Mouse (Mus musculus): ENCODE results near the gene Srpk2.

GRCm38 (mm10) chr5:23490797-23491196 lies 193.6 kb downstream of the Srpk2 start:
- TF ChIP-seq POLR2A (IDR thresholded peaks at IDR 0.05; ENCODE audit: low read depth, low read length), result no peak
- TF ChIP-seq CTCF (IDR thresholded peaks at IDR 0.05; ENCODE audit: extremely low read depth, insufficient read length, insufficient replicate concordance, low read depth, low read length), result peak; percentile 34; the same call in 1 of the 2 replicates

Measured in small intestine, adult 2 months (tissue).